Mouse (Mus musculus) adrenal gland, adult 2 months (tissue): ENCODE measurements around the gene Rcvrn. TPM values are rescaled to one million over a fixed set of nuclear protein-coding genes. Genes with fewer than 3 reads are reported as not detected.

Experiments
- polyA plus RNA-seq: library from polyadenylated mRNA; depleted of rRNA; stranded (reverse); fragments of >200 nt; gene quantifications from 2 replicates; pipeline ENCODE4 v1.2.3, GENCODE M21; 2012; rRNA removed
- total RNA-seq, 2 experiments: library from RNA; stranded (reverse); gene quantifications; 2 replicates each; pipeline ENCODE4 v1.2.3; 2021

Rcvrn gene
- total and polyA plus RNA-seq, 3 experiments = 0.29 TPM; not detected in 2

Other genes starting within 250 kb of the Rcvrn start
- gene Gas7, start 239.9 kb upstream of the Rcvrn start, total RNA-seq = 10 to 100 TPM; 33.2 to 78.4 TPM
- 6.9 and 7.4 TPM in 2 replicates for gene Gas7, start 239.9 kb upstream of the Rcvrn start, polyA plus RNA-seq
- under 1 TPM in 1 of 2 experiments, not detected in 1; 0.55 TPM for gene Glp2r, start 75.8 kb downstream of the Rcvrn start, total RNA-seq
- gene Glp2r, start 75.8 kb downstream of the Rcvrn start, polyA plus RNA-seq = 0.02 TPM in 1 of 2 replicates, not detected in the other
- not detected for gene Gsg1l2, start 79.3 kb downstream of the Rcvrn start, total RNA-seq
- not detected in 2 replicates for gene Gsg1l2, start 79.3 kb downstream of the Rcvrn start, polyA plus RNA-seq
- not detected for gene Dhrs7c, start 102.9 kb downstream of the Rcvrn start, total RNA-seq
- not detected in 2 replicates for gene Dhrs7c, start 102.9 kb downstream of the Rcvrn start, polyA plus RNA-seq
- gene Usp43, start 226.8 kb downstream of the Rcvrn start, total RNA-seq = 1 to 10 TPM; 1.0 to 1.1 TPM
- gene Usp43, start 226.8 kb downstream of the Rcvrn start, polyA plus RNA-seq = 1.5 and 1.7 TPM in 2 replicates